In the genomic region with DNA sequence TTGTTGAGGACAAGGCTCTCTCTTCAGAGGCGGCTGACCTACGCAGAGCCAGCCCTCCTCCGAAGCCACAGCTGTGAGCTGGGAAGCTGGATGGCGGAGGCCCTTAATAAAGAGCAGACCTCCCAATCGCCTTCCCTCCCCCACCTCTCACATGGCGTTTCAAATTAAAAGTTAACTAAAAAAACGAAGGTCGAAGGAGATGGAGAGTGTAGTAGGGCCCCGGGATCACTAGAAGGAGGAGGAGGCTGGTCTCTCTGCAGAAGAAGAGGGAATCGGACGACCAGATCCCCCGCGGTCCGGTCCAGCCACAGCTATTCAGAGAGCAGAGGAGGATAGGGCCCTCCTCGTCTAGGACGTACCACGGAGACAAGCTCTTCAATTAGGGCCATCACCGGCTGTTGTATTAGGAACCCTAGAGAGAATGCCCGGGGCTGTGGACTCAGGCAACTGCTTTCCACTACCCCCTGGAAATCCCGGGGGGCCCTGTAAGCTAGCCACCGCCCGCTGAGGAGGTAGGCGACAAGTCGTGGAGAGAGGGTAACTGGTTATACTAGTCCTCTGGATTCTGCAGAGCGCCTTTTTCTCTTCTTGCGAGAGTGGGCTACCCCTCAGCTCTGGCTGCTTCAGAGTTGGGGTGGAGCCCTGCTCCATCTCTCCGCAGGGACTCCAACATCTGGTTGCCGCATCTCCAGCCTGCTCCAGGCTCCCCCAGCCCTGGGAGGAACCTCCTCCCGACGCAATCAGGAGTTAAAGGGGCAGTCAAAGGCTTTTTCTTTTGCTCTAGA, we compare ENCODE assay signal across 8 mouse cellular contexts. TPM values are rescaled to one million over a fixed set of nuclear protein-coding genes. Genes with fewer than 3 reads are reported as not detected.
DNase-seq lines count a peak whose midpoint lies in the region; ATAC-seq and TF ChIP-seq lines count a peak whose summit lies in the region.

No protein-coding gene starts in this region.

- no peaks in the 10 kb centered on the region for H3K9me3 ChIP-seq in forebrain, embryonic 14.5 days (replicated peaks; ENCODE audit: control insufficient read depth, low read length)
- no peaks in the 10 kb centered on the region for H3K9me3 ChIP-seq in limb, embryonic 15.5 days

- no peak overlapping the region for H3K27ac ChIP-seq in forebrain, embryonic 14.5 days (ENCODE audit: low read depth, low read length)
- H3K27ac ChIP-seq in limb, embryonic 15.5 days: peak overlapping the region; percentile 99
- H3K27ac ChIP-seq in testis, adult 2 months (ENCODE audit: control insufficient read depth, insufficient read depth, low read depth, low read length): no peak overlapping the region
- no peak overlapping the region for H3K27ac ChIP-seq in cerebellum, adult 2 months (ENCODE audit: insufficient read depth, low read length)

- H3K4me3 ChIP-seq in forebrain, embryonic 14.5 days (ENCODE audit: low read depth, low read length): no peak overlapping the region
- peak overlapping the region; percentile 70 for H3K4me3 ChIP-seq in limb, embryonic 15.5 days
- peak overlapping the region; percentile 25 for H3K4me3 ChIP-seq in testis, adult 2 months (ENCODE audit: control insufficient read depth, low read depth, low read length)
- no peak overlapping the region for H3K4me3 ChIP-seq in cerebellum, adult 2 months (replicated peaks; ENCODE audit: insufficient read depth, low read depth, low read length)

- WGBS in forebrain, embryonic 14.5 days: 2% methylated on average over 30 of the region's 30 CpGs
- under 1% methylated on average over 30 of the region's 30 CpGs for WGBS in limb, embryonic 15.5 days
- WGBS in cerebellum, adult 2 months: 8% methylated on average over 30 of the region's 30 CpGs

- peaks cover 9% of the 10 kb centered on the region; the same call in 1 of the 2 replicates for H3K4me1 ChIP-seq in forebrain, embryonic 14.5 days (ENCODE audit: control insufficient read depth, insufficient read depth, low read length)
- H3K4me1 ChIP-seq in limb, embryonic 15.5 days: peaks cover 36% of the 10 kb centered on the region
- peaks cover 25% of the 10 kb centered on the region for H3K4me1 ChIP-seq in testis, adult 2 months (ENCODE audit: control insufficient read depth, insufficient read depth, low read length)
- no peaks in the 10 kb centered on the region for H3K4me1 ChIP-seq in cerebellum, adult 2 months (ENCODE audit: control insufficient read depth, insufficient read depth, low read length)

- no peak for ATAC-seq in forebrain, embryonic 14.5 days
- peak; percentile 30 for ATAC-seq in limb, embryonic 15.5 days (ENCODE audit: insufficient number of reproducible peaks, low FRiP score, low TSS enrichment, low read depth)

- no peak for TF ChIP-seq POLR2A in testis, adult 2 months (IDR thresholded peaks at IDR 0.05; ENCODE audit: control insufficient read depth, low read depth, low read length)
- no peak for TF ChIP-seq POLR2A in cerebellum, adult 2 months (IDR thresholded peaks at IDR 0.05; ENCODE audit: borderline replicate concordance, insufficient read depth, low read length)

- 0 out of 2 replicates have a peak overlapping the region, but pooled peaks have one; percentile 14 for H3K4me2 ChIP-seq in forebrain, embryonic 14.5 days (ENCODE audit: low read length)
- H3K4me2 ChIP-seq in limb, embryonic 15.5 days: peak overlapping the region; percentile 65

- H3K27me3 ChIP-seq in forebrain, embryonic 14.5 days (replicated peaks; ENCODE audit: control insufficient read depth, insufficient read depth, low read length): peaks cover 85% of the 10 kb centered on the region
- peaks cover 7% of the 10 kb centered on the region for H3K27me3 ChIP-seq in limb, embryonic 15.5 days
- H3K27me3 ChIP-seq in testis, adult 2 months (ENCODE audit: control insufficient read depth, insufficient read depth, low read length): peaks cover 7% of the 10 kb centered on the region; the same call in 1 of the 2 replicates
- peaks cover 14% of the 10 kb centered on the region; the same call in 1 of the 2 replicates for H3K27me3 ChIP-seq in cerebellum, adult 2 months (ENCODE audit: control insufficient read depth, insufficient read depth, low read length)

- DNase-seq in adrenal gland, postnatal 10 days: peak; percentile 19
- no peak for DNase-seq in adrenal gland, postnatal 14 days
- peak; percentile 22 for DNase-seq in forebrain, embryonic 14.5 days (ENCODE audit: low spot score)
- DNase-seq in heart, postnatal 4 days: peak; percentile 57
- no peak for DNase-seq in spleen, postnatal 4 days (ENCODE audit: low spot score in 2 of 2)
- no peak for DNase-seq in cerebellum, adult 2 months

- H3K36me3 ChIP-seq in forebrain, embryonic 14.5 days (ENCODE audit: control insufficient read depth, insufficient read depth, low read length): no peaks in the 10 kb centered on the region
- no peaks in the 10 kb centered on the region for H3K36me3 ChIP-seq in limb, embryonic 15.5 days
- no peaks in the 10 kb centered on the region for H3K36me3 ChIP-seq in testis, adult 2 months (ENCODE audit: control insufficient read depth, insufficient read depth, low read length)

- no peak for TF ChIP-seq CTCF in testis, adult 2 months (IDR thresholded peaks at IDR 0.05; ENCODE audit: control insufficient read depth, insufficient read depth, insufficient replicate concordance, low read depth, low read length)
- no peak for TF ChIP-seq CTCF in cerebellum, adult 2 months (IDR thresholded peaks at IDR 0.05; ENCODE audit: borderline replicate concordance, insufficient read depth, low read depth, low read length)

- no peak overlapping the region for H3K9ac ChIP-seq in forebrain, embryonic 14.5 days (ENCODE audit: low read length)
- 0 out of 2 replicates have a peak overlapping the region, but pooled peaks have one; percentile 17 for H3K9ac ChIP-seq in limb, embryonic 15.5 days

RNA-seq across cellular contexts. Expression of a gene that starts 3.6 kb away (rescaled TPM):
- 10 to 100 TPM; 32.1 to 35.6 TPM for total RNA-seq in adrenal gland, postnatal 10 days (2021)
- 26.8 and 33.8 TPM in 2 replicates for total RNA-seq in adrenal gland, postnatal 14 days (2021)
- 7.0 and 10.9 TPM in 2 replicates for polyA plus RNA-seq in forebrain, embryonic 14.5 days (2014; fragmentation: Nextera tagmentation; extraction: Ambion mirVana)
- total RNA-seq in heart, postnatal 4 days (2021): 10 to 100 TPM; 34.4 to 39.0 TPM
- 82.8 and 96.9 TPM in 2 replicates for polyA plus RNA-seq in limb, embryonic 15.5 days (2015; fragmentation: Nextera tagmentation; extraction: Ambion mirVana)
- polyA plus RNA-seq in testis, adult 2 months (2012; rRNA removed): 3.9 TPM in 2 replicates
- polyA plus RNA-seq in cerebellum, adult 2 months (2012; rRNA removed): 8.6 and 9.0 TPM in 2 replicates

Comparison
In these comparisons a context has a peak if more than half of its experiments do, and no peak if none do; other contexts are left out.
1. DNase-seq: peak in adrenal gland, postnatal 10 days (single experiment), forebrain, embryonic 14.5 days (single experiment) and heart, postnatal 4 days (single experiment); none in adrenal gland, postnatal 14 days (single experiment), spleen, postnatal 4 days (0 of 2) and cerebellum, adult 2 months (0 of 2).
2. H3K4me3 ChIP-seq: peak in limb, embryonic 15.5 days (single experiment) and testis, adult 2 months (single experiment); none in forebrain, embryonic 14.5 days (single experiment) and cerebellum, adult 2 months (single experiment).